Mouse (Mus musculus) heart, embryonic 11.5 days (tissue): ENCODE data around the gene Sec24b. TPM values are rescaled to one million over a fixed set of nuclear protein-coding genes. Genes with fewer than 3 reads are reported as not detected.

Source experiments
- ATAC-seq: fragments of 200-750 bp; cut with Nextera tagmentation; replicated peaks from 2 replicates; pipeline ENCODE4 v1.8.0; 2017; ENCODE audit warnings: moderate library complexity; ENCODE audit not compliant: insufficient number of reproducible peaks, low FRiP score, low TSS enrichment
- H3K27ac ChIP-seq: fragments of 300-500 bp; sonication (generic); 2 replicates; pipeline ENCODE4 v1.5.1; 2014; ENCODE audit warnings: mild to moderate bottlenecking, low read depth, low read length
- H3K27me3 ChIP-seq: fragments of 300-500 bp; sonication (generic); 2 replicates; pipeline ENCODE4 v1.6.1; 2014; ENCODE audit warnings: mild to moderate bottlenecking, low read length, mixed read lengths; ENCODE audit not compliant: control insufficient read depth, insufficient read depth
- H3K36me3 ChIP-seq: fragments of 300-500 bp; sonication (generic); 2 replicates; pipeline ENCODE4 v1.6.1; 2014; ENCODE audit warnings: mild to moderate bottlenecking, low read length, moderate library complexity, mixed read lengths; ENCODE audit not compliant: control insufficient read depth, insufficient read depth
- H3K4me1 ChIP-seq: fragments of 300-500 bp; sonication (generic); 2 replicates; pipeline ENCODE4 v1.6.1; 2014; ENCODE audit warnings: low read length; ENCODE audit not compliant: control insufficient read depth, insufficient read depth
- H3K4me2 ChIP-seq: fragments of 300-500 bp; sonication (generic); 2 replicates; pipeline ENCODE4 v1.6.1; 2014; ENCODE audit warnings: mild to moderate bottlenecking, moderate library complexity
- H3K4me3 ChIP-seq: fragments of 300-500 bp; sonication (generic); 2 replicates; pipeline ENCODE4 v1.5.1; 2014; ENCODE audit warnings: low read depth, low read length
- H3K9ac ChIP-seq: fragments of 300-500 bp; sonication (generic); 2 replicates; pipeline ENCODE4 v1.6.1; 2014; ENCODE audit warnings: mild to moderate bottlenecking, low read depth, low read length, moderate library complexity
- H3K9me3 ChIP-seq: fragments of 300-500 bp; sonication (generic); replicated peaks from 2 replicates; pipeline ENCODE4 v1.6.1; 2016; ENCODE audit warnings: low read length; ENCODE audit not compliant: control insufficient read depth
- WGBS: fragments of 180-500 bp; shearing (Covaris S2); extraction: QIAGEN DNeasy Blood & Tissue Kit; methylation state at CpG from one replicate; pipeline ENCODE4 v1.1.7; 2014; ENCODE audit not compliant: insufficient replicate concordance; 5-methylcytosine and 5-hydroxymethylcytosine counted together
- polyA plus RNA-seq: library from polyadenylated mRNA; unstranded; fragments of >200 nt; fragmentation: Nextera tagmentation; extraction: Ambion mirVana; gene quantifications from 2 replicates; pipeline ENCODE4 v1.2.1, GENCODE M21; 2014

Sec24b gene
- polyA plus RNA-seq, 1 experiment from 2014 or later: 27.9 TPM

DNA sequence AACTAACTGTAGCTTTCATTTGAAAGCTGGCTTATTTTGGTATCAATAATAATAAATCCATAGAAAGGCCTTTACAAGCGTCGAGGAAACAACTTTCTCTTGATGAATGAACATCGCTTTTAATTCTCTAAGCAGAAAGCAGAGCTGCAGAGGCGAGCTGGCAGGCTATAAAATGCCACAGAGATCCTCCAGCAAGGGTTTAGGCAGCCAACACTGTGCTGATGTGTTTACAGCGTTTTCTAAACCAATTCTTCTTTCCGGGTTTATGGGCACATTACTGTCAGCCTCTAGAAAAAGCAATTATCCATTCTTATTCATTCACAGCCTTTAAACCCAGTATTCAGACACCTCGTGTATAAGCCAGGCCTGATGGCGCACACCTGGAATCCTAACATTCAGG is 98.8 kb downstream of the Sec24b start:
- Histone ChIP-seq H3K9ac (no peak overlapping the region), H3K4me1 (no peaks in the 10 kb centered on the region), H3K27me3 (no peaks in the 10 kb centered on the region), H3K4me3 (no peak overlapping the region), H3K9me3 (no peaks in the 10 kb centered on the region), H3K4me2 (no peak overlapping the region), H3K27ac (no peak overlapping the region), H3K36me3 (no peaks in the 10 kb centered on the region)
- no peak for ATAC-seq
- WGBS: 82% methylated on average over 8 of the region's 8 CpGs

- no peak overlapping the region for H3K4me2 ChIP-seq
- WGBS: 85% methylated on average over 4 of the region's 4 CpGs
- H3K4me1 ChIP-seq: no peaks in the 10 kb centered on the region
- no peak overlapping the region for H3K27ac ChIP-seq
- H3K9ac ChIP-seq: no peak overlapping the region
- no peaks in the 10 kb centered on the region for H3K9me3 ChIP-seq
- H3K4me3 ChIP-seq: no peak overlapping the region
- no peaks in the 10 kb centered on the region for H3K36me3 ChIP-seq
- no peaks in the 10 kb centered on the region for H3K27me3 ChIP-seq
- no peak for ATAC-seq
Observed at GRCm38 (mm10) chr3:129953296-129953695, 108.1 kb downstream of the Sec24b start.

- no peaks in the 10 kb centered on the region for H3K27me3 ChIP-seq
- no peak overlapping the region for H3K4me2 ChIP-seq
- H3K9me3 ChIP-seq: no peaks in the 10 kb centered on the region
- no peak overlapping the region for H3K27ac ChIP-seq
- H3K9ac ChIP-seq: no peak overlapping the region
- WGBS: 76% methylated on average over 5 of the region's 5 CpGs
- H3K4me1 ChIP-seq: no peaks in the 10 kb centered on the region
- no peak for ATAC-seq
- no peak overlapping the region for H3K4me3 ChIP-seq
- no peaks in the 10 kb centered on the region for H3K36me3 ChIP-seq
Observed at GRCm38 (mm10) chr3:129949158-129949773, 112.1 kb downstream of the Sec24b start.

DNA sequence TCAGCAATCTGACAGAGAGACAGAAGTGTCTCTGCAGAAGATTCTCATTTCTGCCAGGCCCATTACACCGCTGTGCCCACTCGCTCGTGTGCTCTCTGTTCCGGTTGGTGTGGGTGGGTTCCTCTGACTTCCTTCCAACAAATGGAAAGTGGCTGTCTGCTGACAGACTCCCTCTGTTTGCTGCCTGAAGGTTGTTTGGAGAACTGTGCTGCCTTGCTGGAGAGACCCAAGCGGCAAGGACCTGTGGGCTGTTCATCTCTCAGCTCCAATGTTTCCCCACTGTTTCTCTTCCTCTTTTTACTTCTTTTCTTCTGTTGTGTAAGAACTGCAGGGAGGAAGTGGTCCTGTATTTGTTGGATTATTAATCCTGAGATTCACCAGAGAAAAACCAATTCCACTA is 113.0 kb downstream of the Sec24b start:
- Histone ChIP-seq H3K27ac (no peak overlapping the region), H3K36me3 (no peaks in the 10 kb centered on the region), H3K9me3 (no peaks in the 10 kb centered on the region), H3K9ac (no peak overlapping the region), H3K27me3 (no peaks in the 10 kb centered on the region), H3K4me1 (no peaks in the 10 kb centered on the region), H3K4me3 (no peak overlapping the region), H3K4me2 (no peak overlapping the region)
- no peak for ATAC-seq
- 77% methylated on average over 5 of the region's 5 CpGs for WGBS

DNA sequence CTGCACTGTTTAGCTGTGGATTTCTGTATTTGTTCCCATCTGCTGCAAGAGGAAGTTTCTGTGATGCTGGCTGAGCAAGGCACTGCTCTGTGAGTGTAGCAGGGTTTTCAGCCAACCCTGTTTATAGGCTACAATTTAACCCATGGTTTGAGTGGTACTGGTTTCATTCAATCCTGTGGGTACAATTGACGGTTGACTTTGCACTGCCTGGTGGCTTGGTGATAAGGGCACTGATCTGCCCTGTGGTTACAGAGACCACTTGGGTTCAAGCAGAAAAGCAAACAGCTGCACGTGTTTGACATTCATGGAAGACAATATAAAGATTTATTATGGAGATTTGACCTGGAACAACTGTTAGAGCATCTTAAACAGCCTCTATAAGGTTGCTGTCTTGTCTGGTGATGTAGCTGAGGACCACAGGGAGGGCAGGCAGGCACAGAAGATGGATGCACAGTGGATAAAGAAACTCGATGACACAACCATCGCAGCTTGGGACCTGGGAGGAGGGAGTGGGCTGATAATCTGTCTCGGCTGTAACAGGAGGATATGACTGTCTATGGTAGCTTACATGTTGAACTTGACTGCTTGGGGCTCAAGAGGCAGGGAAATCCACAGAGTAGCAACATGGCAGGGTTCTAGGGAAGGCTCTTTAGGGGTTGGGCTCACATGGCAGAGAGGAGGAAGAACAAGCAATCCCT is 115.0 kb downstream of the Sec24b start:
- Histone ChIP-seq H3K9ac (no peak overlapping the region), H3K4me2 (no peak overlapping the region), H3K4me3 (no peak overlapping the region), H3K4me1 (no peaks in the 10 kb centered on the region), H3K27me3 (no peaks in the 10 kb centered on the region), H3K27ac (no peak overlapping the region), H3K36me3 (no peaks in the 10 kb centered on the region), H3K9me3 (no peaks in the 10 kb centered on the region)
- 67% methylated on average over 5 of the region's 5 CpGs for WGBS
- ATAC-seq: no peak

DNA sequence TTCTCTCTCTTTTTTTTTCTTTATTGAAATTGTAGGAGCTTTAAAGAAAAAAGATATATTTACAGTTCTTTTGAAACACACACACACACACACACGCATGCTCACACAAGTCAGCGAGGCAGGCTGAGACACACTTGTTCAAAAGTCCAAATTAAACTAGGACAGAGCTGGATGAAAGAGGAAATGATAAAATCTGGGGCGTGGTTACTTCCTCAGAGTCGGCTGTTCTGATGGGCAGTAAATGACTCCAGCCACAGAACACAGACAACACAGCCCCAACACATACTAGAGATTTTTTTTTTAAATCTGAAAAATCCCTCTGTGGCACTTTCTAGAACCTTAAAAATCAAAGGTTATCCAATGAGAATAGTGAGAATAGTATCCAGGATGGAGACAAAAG is 117.5 kb downstream of the Sec24b start:
- no peak for ATAC-seq
- no peaks in the 10 kb centered on the region for H3K9me3 ChIP-seq
- no peak overlapping the region for H3K9ac ChIP-seq
- H3K36me3 ChIP-seq: no peaks in the 10 kb centered on the region
- no peaks in the 10 kb centered on the region for H3K4me1 ChIP-seq
- H3K4me3 ChIP-seq: no peak overlapping the region
- H3K4me2 ChIP-seq: no peak overlapping the region
- H3K27ac ChIP-seq: no peak overlapping the region
- no peaks in the 10 kb centered on the region for H3K27me3 ChIP-seq
- WGBS: 60% methylated on average over 4 of the region's 4 CpGs

DNA sequence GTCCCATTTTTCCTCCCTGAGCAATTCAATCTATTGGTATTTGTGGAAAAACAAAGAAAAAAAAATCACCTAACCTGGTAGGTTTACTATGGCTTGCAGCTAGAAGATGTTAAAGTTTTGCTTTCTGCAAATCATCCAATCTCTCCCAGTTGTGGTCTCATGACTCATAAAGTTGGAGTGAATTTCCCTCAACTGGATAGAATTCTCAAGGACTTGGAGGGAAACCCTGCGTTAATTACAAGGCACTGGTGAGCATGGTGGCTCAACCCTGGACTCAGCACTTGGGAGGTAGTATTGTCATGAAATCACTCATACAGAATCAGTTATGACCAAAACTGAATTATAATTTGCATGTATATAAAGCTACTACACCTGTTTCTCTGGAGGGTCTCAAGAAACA is 120.1 kb downstream of the Sec24b start:
- no peak for ATAC-seq
- 80% methylated on average over 1 of the region's 1 CpGs for WGBS
- no peaks in the 10 kb centered on the region for H3K27me3 ChIP-seq
- H3K9me3 ChIP-seq: no peaks in the 10 kb centered on the region
- no peak overlapping the region for H3K4me2 ChIP-seq
- no peak overlapping the region for H3K27ac ChIP-seq
- H3K36me3 ChIP-seq: no peaks in the 10 kb centered on the region
- no peak overlapping the region for H3K4me3 ChIP-seq
- no peaks in the 10 kb centered on the region for H3K4me1 ChIP-seq
- H3K9ac ChIP-seq: no peak overlapping the region

DNA sequence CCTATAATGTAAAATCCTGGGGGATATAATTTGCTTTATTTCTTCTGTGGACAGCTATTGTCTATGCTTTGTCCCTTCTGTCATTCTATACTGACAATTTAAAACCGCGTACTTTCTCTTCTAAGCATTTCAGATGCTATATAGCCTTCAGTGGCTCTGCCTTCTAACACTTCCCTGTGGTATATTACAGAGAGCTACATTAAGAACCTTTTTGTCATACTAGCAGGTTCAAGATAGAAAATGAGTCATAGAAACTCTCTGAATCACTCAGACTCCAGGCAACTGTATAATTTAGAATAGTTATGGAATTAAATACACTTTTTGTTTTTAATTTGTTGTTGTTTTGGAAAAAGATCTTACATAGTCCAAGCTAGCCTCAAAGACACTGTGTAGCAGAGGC is 120.6 kb downstream of the Sec24b start:
- 93% methylated on average over 2 of the region's 2 CpGs for WGBS
- H3K27ac ChIP-seq: no peak overlapping the region

GRCm38 (mm10) chr3:129939058-129939457 is 122.3 kb downstream of the Sec24b start:
- no peak for ATAC-seq
- no peaks in the 10 kb centered on the region for H3K36me3 ChIP-seq
- no peak overlapping the region for H3K9ac ChIP-seq
- H3K4me3 ChIP-seq: no peak overlapping the region
- 57% methylated on average over 7 of the region's 7 CpGs for WGBS
- H3K9me3 ChIP-seq: no peaks in the 10 kb centered on the region
- H3K4me1 ChIP-seq: no peaks in the 10 kb centered on the region
- no peak overlapping the region for H3K4me2 ChIP-seq
- no peaks in the 10 kb centered on the region for H3K27me3 ChIP-seq
- no peak overlapping the region for H3K27ac ChIP-seq

More for the DNA sequence above, 120.6 kb downstream of the Sec24b start:
- H3K9me3 ChIP-seq: no peaks in the 10 kb centered on the region
- no peak overlapping the region for H3K4me2 ChIP-seq
- no peak for ATAC-seq
- H3K27me3 ChIP-seq: no peaks in the 10 kb centered on the region
- H3K4me1 ChIP-seq: no peaks in the 10 kb centered on the region
- H3K36me3 ChIP-seq: no peaks in the 10 kb centered on the region
- no peak overlapping the region for H3K4me3 ChIP-seq
- H3K9ac ChIP-seq: no peak overlapping the region
